Mouse (Mus musculus) liver, embryonic 11.5 days (tissue): Measurements from ENCODE around the gene Nr6a1. TPM values are rescaled to one million over a fixed set of nuclear protein-coding genes. Genes with fewer than 3 reads are reported as not detected.

Experiments used
- ATAC-seq: fragments of 200-750 bp; cut with Nextera tagmentation; replicated peaks from 2 replicates; pipeline ENCODE4 v1.8.0; 2017; ENCODE audit warnings: moderate number of reproducible peaks, mild to moderate bottlenecking, moderate TSS enrichment, moderate library complexity; ENCODE audit not compliant: low FRiP score
- DNase-seq: peaks from one replicate; pipeline ENCODE4 v3.0.0-alpha.2; 2017; ENCODE audit warnings: low spot score
- H3K27ac ChIP-seq: fragments of 300-500 bp; sonication (generic); 2 replicates; pipeline ENCODE4 v1.5.1; 2014; ENCODE audit warnings: mild to moderate bottlenecking, low read depth, low read length, control low read depth
- H3K27me3 ChIP-seq: fragments of 300-500 bp; sonication (generic); replicated peaks from 2 replicates; pipeline ENCODE4 v1.6.1; 2014; ENCODE audit warnings: low read length, mixed read lengths; ENCODE audit not compliant: control insufficient read depth, insufficient read depth
- H3K36me3 ChIP-seq: fragments of 300-500 bp; sonication (generic); 2 replicates; pipeline ENCODE4 v1.6.1; 2014; ENCODE audit warnings: mild to moderate bottlenecking, low read length, moderate library complexity, mixed read lengths; ENCODE audit not compliant: control insufficient read depth, insufficient read depth
- H3K4me1 ChIP-seq: fragments of 300-500 bp; sonication (generic); replicated peaks from 2 replicates; pipeline ENCODE4 v1.6.1; 2014; ENCODE audit warnings: low read length, mixed read lengths; ENCODE audit not compliant: control insufficient read depth, insufficient read depth
- H3K4me2 ChIP-seq: fragments of 300-500 bp; sonication (generic); 2 replicates; pipeline ENCODE4 v1.6.1; 2014; ENCODE audit warnings: mild to moderate bottlenecking, control low read depth, moderate library complexity
- H3K4me3 ChIP-seq: fragments of 300-500 bp; sonication (generic); 2 replicates; pipeline ENCODE4 v1.5.1; 2014; ENCODE audit warnings: low read depth, low read length, control low read depth
- H3K9ac ChIP-seq: fragments of 300-500 bp; sonication (generic); 2 replicates; pipeline ENCODE4 v1.6.1; 2014; ENCODE audit warnings: low read depth, low read length, control low read depth
- H3K9me3 ChIP-seq: fragments of 300-500 bp; sonication (generic); 2 replicates; pipeline ENCODE4 v1.6.1; 2016; ENCODE audit warnings: low read length, inconsistent platforms, mixed read lengths; ENCODE audit not compliant: control insufficient read depth
- WGBS: fragments of 180-500 bp; shearing (Covaris S2); extraction: QIAGEN DNeasy Blood & Tissue Kit; methylation state at CpG from one replicate; pipeline ENCODE4 v1.1.7; 2014; 5-methylcytosine and 5-hydroxymethylcytosine counted together
- polyA plus RNA-seq: library from polyadenylated mRNA; unstranded; fragments of >200 nt; fragmentation: Nextera tagmentation; extraction: Ambion mirVana; gene quantifications from 2 replicates; pipeline ENCODE4 v1.2.1, GENCODE M21; 2014

The Nr6a1 gene
- polyA plus RNA-seq, 1 experiment from 2014 or later, result 5.1 TPM

GRCm38 (mm10) chr2:38827801-38828306, 99.6 kb downstream of the Nr6a1 start:
- no peak for DNase-seq

DNA sequence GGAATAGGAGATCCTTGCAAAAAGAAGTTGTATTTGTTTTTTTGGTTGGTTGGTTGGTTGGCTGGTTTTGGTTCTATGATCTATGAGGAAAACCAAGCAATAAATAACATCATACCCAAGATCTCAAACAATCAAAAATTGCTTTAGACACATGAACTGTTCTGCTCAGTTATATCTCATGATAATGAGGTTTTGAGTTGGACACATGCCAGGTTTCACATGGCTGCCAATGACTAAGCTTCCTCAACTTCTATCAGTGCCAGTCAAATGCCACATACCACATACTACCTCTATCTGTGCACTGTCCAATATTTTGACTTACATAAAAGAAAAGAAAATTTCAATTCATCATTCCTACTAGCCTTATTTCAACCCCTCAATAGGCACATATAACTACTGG, 101.3 kb downstream of the Nr6a1 start:
- Histone ChIP-seq H3K9me3 (no peaks in the 10 kb centered on the region), H3K4me3 (no peak overlapping the region), H3K9ac (no peak overlapping the region), H3K27ac (no peak overlapping the region), H3K4me1 (peaks cover 3% of the 10 kb centered on the region), H3K27me3 (no peaks in the 10 kb centered on the region), H3K4me2 (no peak overlapping the region), H3K36me3 (no peaks in the 10 kb centered on the region)
- DNase-seq, result no peak
- no peak for ATAC-seq

More at GRCm38 (mm10) chr2:38827801-38828306, 99.6 kb downstream of the Nr6a1 start:
- ATAC-seq, result no peak
- Histone ChIP-seq H3K9ac (no peak overlapping the region), H3K4me1 (peaks cover 3% of the 10 kb centered on the region), H3K4me3 (no peak overlapping the region), H3K4me2 (no peak overlapping the region), H3K36me3 (no peaks in the 10 kb centered on the region), H3K27me3 (no peaks in the 10 kb centered on the region), H3K27ac (no peak overlapping the region), H3K9me3 (no peaks in the 10 kb centered on the region)
- WGBS, result 49% methylated on average over 3 of the region's 3 CpGs

- peak overlapping the region; percentile 40; the same call in 1 of the 2 replicates for H3K27ac ChIP-seq
- peak; percentile 34 for DNase-seq
- no peaks in the 10 kb centered on the region for H3K27me3 ChIP-seq
- H3K4me1 ChIP-seq, result peaks cover 3% of the 10 kb centered on the region
- H3K4me3 ChIP-seq, result peak overlapping the region; percentile 37
- no peak for ATAC-seq
- no peaks in the 10 kb centered on the region for H3K9me3 ChIP-seq
- H3K4me2 ChIP-seq, result peak overlapping the region; percentile 49
- WGBS, result 33% methylated on average over 15 of the region's 15 CpGs
- H3K9ac ChIP-seq, result peak overlapping the region; percentile 52
- H3K36me3 ChIP-seq, result no peaks in the 10 kb centered on the region
Observed at GRCm38 (mm10) chr2:38824791-38825768, 102.4 kb downstream of the Nr6a1 start.

DNA sequence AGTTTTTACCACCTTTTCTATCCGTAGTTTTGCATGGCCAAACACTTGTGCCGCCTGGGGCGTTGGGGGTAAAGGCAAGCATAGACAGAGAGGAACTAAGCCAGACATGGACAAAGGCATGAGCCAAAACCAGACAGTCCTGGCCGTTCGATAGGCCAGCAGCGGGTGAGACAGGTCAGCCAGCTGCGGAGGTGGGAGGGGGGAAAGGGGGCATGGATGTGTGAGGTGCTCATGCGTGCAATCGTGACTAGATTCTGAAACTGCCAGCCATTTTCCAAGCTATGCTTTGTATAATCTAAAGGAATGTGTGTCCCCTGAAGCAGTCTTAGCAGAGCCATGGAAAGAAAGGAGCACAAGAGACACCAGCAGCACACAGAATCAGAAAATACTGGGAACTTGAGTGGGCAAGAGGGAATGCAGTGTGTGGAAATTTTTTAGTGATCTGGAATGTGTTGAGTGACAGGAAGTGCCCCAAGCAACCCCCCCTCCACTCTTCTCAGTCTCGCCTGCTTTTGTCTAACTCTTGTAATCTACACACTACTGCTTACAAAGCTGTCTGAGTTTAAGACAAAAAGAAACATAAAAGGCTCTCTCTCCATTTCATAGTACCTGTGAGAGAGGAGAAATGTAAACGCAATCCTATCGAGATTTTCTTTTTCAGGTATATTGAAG, 103.4 kb downstream of the Nr6a1 start:
- peak; percentile 78 for ATAC-seq

DNA sequence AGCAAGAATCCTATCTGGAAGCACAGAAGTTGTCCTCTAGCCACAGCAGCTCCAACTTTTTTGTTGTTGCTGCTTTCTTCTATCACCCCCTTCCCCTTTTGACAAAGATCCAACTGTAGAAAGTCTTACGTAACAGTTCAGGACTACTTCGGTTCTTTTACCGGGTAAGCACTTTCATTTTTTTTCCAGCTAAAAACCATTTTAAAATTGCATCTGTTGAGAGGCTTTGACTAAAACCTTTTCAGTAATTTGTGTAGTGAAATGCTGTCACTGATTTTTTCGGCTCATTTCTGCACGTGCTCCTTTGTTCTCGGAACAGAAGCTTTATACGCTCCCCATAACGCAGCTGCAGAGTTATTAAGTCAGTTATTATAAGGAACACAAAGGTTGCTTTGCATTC, 104.1 kb downstream of the Nr6a1 start:
- H3K36me3 ChIP-seq, result no peaks in the 10 kb centered on the region
- peak overlapping the region; percentile 46 for H3K9ac ChIP-seq
- ATAC-seq, result 0 out of 2 replicates have a peak, but pooled peaks have one; percentile 8
- H3K4me1 ChIP-seq, result peaks cover 3% of the 10 kb centered on the region
- peak overlapping the region; percentile 58 for H3K27ac ChIP-seq
- WGBS, result 54% methylated on average over 8 of the region's 8 CpGs
- no peak for DNase-seq
- H3K27me3 ChIP-seq, result no peaks in the 10 kb centered on the region
- no peaks in the 10 kb centered on the region for H3K9me3 ChIP-seq
- peak overlapping the region; percentile 60 for H3K4me2 ChIP-seq
- peak overlapping the region; percentile 47 for H3K4me3 ChIP-seq

More for the DNA sequence above, 103.4 kb downstream of the Nr6a1 start:
- Histone ChIP-seq H3K4me2 (peak overlapping the region; percentile 60), H3K36me3 (no peaks in the 10 kb centered on the region), H3K27ac (peak overlapping the region; percentile 58), H3K27me3 (no peaks in the 10 kb centered on the region), H3K4me3 (peak overlapping the region; percentile 47), H3K4me1 (peaks cover 3% of the 10 kb centered on the region), H3K9me3 (no peaks in the 10 kb centered on the region), H3K9ac (peak overlapping the region; percentile 49)
- DNase-seq, result peak; percentile 65
- WGBS, result 24% methylated on average over 12 of the region's 12 CpGs

DNA sequence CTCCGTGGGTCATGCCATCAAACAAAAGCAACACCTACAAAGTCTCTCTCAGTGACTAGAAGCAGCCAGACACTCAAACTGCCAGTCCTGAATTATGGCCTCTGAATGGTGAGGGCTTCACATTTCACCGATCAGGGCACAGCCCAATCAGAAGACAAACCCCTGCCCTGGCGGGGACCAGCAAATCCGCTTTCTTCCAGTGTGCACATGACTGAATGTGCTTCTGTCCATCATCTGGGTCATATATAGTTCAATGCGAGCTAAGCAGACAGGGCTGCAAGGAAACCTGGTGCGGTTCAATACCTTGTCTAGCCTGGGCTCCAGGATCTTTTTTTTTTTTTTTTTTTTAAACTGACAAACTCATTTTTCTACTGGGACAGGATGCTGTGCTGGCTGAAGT, 104.5 kb downstream of the Nr6a1 start:
- DNase-seq, result peak; percentile 39
- Histone ChIP-seq H3K36me3 (no peaks in the 10 kb centered on the region), H3K9ac (peak overlapping the region; percentile 46; the same call in 1 of the 2 replicates), H3K27me3 (no peaks in the 10 kb centered on the region), H3K4me1 (peaks cover 3% of the 10 kb centered on the region), H3K27ac (peak overlapping the region; percentile 58), H3K4me2 (peak overlapping the region; percentile 60), H3K9me3 (no peaks in the 10 kb centered on the region), H3K4me3 (peak overlapping the region; percentile 47)
- peak; percentile 73 for ATAC-seq
- WGBS, result 53% methylated on average over 6 of the region's 6 CpGs

- Histone ChIP-seq H3K27ac (no peak overlapping the region), H3K36me3 (no peaks in the 10 kb centered on the region), H3K4me3 (no peak overlapping the region), H3K9ac (no peak overlapping the region), H3K27me3 (no peaks in the 10 kb centered on the region), H3K4me1 (no peaks in the 10 kb centered on the region), H3K9me3 (no peaks in the 10 kb centered on the region), H3K4me2 (no peak overlapping the region)
- DNase-seq, result no peak
- no peak for ATAC-seq
- 76% methylated on average over 4 of the region's 4 CpGs for WGBS
Observed at GRCm38 (mm10) chr2:38817487-38817886, 110.0 kb downstream of the Nr6a1 start.

DNA sequence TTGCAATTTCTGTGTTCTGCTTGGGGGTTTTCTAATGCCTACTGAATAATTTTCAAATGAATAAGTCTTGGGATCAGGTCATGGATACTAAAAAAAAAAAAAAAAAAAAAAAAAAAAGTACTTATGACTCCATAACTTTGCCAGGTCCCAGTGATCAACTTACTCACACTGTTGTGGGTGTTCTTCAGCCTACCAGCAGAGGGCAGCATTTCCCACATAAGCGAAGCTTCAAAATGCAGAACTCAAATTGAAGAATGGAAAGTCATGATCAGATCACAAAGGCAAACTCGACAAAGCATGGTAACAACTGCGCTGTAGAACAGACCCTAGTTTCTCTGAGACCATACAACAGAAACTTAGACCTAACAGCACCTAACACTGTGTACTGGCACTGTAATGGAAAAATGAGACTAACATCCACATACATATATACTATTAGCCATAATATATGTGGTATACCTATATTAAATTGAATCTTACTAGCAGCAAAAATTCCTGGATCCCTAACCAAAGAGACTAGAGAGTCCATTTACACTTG, 130.3 kb downstream of the Nr6a1 start:
- ATAC-seq, result no peak; the same call in 1 of the 2 replicates
- Histone ChIP-seq H3K4me1 (no peaks in the 10 kb centered on the region), H3K9me3 (no peaks in the 10 kb centered on the region), H3K9ac (no peak overlapping the region), H3K27me3 (no peaks in the 10 kb centered on the region), H3K27ac (no peak overlapping the region), H3K36me3 (no peaks in the 10 kb centered on the region), H3K4me2 (no peak overlapping the region), H3K4me3 (no peak overlapping the region)
- no peak for DNase-seq
- 15% methylated on average over 3 of the region's 3 CpGs for WGBS
